9 mouse cellular contexts compared by ENCODE assay signal in the genomic region with DNA sequence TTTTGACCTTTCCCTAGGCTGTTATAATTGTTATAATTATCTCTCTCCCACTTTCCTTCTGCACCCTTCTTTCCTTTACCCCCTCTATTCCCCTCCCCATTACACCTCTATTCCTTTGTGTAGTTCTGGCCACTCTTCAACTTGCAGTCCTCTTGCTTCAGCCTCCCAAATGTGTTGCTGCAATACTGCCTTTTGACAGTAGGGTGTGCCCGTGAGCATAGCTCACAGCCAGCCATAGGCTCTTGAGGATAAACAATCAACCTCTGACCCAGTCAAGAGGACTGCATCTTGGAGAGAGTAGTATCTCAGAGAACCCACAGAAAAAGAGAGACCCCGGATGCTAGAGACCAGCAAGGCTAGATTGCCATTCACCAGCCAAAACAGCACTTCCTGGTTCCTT.
DNase-seq lines count a peak whose midpoint lies in the region; ATAC-seq lines count a peak whose summit lies in the region.
"Had no signal": no experiment of that assay in that cellular context is flagged by ENCODE, and none has a peak within 500 bp of the region (broad histone marks: within the 10 kb centered on the region; RNA-seq: fewer than 3 reads in every experiment).

No protein-coding gene starts in this region.

- H3K27me3 ChIP-seq in midbrain, embryonic 10.5 days (ENCODE audit: low read depth, poor library complexity, severe bottlenecking) = no peaks in the 10 kb centered on the region
- H3K27me3 ChIP-seq in midbrain, embryonic 13.5 days = no peaks in the 10 kb centered on the region

- H3K27ac ChIP-seq in midbrain, embryonic 10.5 days (replicated peaks) = no peak overlapping the region
- no peak overlapping the region for H3K27ac ChIP-seq in midbrain, embryonic 13.5 days

- H3K36me3 ChIP-seq in midbrain, embryonic 10.5 days = no peaks in the 10 kb centered on the region
- no peaks in the 10 kb centered on the region for H3K36me3 ChIP-seq in midbrain, embryonic 13.5 days
- H3K36me3 ChIP-seq: G1E had no signal

- 41% methylated on average over 2 of the region's 2 CpGs for WGBS in midbrain, embryonic 10.5 days
- 36% methylated on average over 2 of the region's 2 CpGs for WGBS in midbrain, embryonic 13.5 days

- intact Hi-C loops in left cerebral cortex, postnatal 25 days (cut with DNase I) = no loop called here

- no peak overlapping the region for H3K4me3 ChIP-seq in midbrain, embryonic 10.5 days
- H3K4me3 ChIP-seq in midbrain, embryonic 13.5 days (replicated peaks) = no peak overlapping the region

- no peaks in the 10 kb centered on the region for H3K4me1 ChIP-seq in midbrain, embryonic 10.5 days
- peaks cover 16% of the 10 kb centered on the region for H3K4me1 ChIP-seq in midbrain, embryonic 13.5 days (replicated peaks)

- DNase-seq in cerebellum, postnatal 10 days = peak; percentile 25 to 28
- no peak for DNase-seq in cerebellum, adult 11 months
- DNase-seq in midbrain, embryonic 10.5 days (ENCODE audit: low spot score) = peak; percentile 52
- no peak for DNase-seq in gastrocnemius, postnatal 25 days
- DNase-seq in left cerebral cortex, postnatal 25 days (ENCODE audit: low spot score in 2 of 2) = no peak

- no peak overlapping the region for H3K9ac ChIP-seq in midbrain, embryonic 13.5 days (replicated peaks)

- no peaks in the 10 kb centered on the region for H3K9me3 ChIP-seq in midbrain, embryonic 10.5 days (replicated peaks)
- no peaks in the 10 kb centered on the region for H3K9me3 ChIP-seq in midbrain, embryonic 13.5 days
- H3K9me3 ChIP-seq: G1E had no signal

- ATAC-seq in midbrain, embryonic 13.5 days = no peak
- peak; percentile 66 for ATAC-seq in common myeloid progenitor, adult 5-6 weeks (replicated peaks; ENCODE audit: low read depth, poor library complexity, severe bottlenecking)
- peak; percentile 75 for ATAC-seq in megakaryocyte progenitor cell, adult 5-6 weeks (replicated peaks; ENCODE audit: poor library complexity)

- H3K4me2 ChIP-seq in midbrain, embryonic 13.5 days (replicated peaks) = no peak overlapping the region

Comparison
In these comparisons a context has a peak if more than half of its experiments do, and no peak if none do; other contexts are left out.
1. DNase-seq: peak in cerebellum, postnatal 10 days (2 of 2) and midbrain, embryonic 10.5 days (single experiment); none in cerebellum, adult 11 months (single experiment), gastrocnemius, postnatal 25 days (single experiment) and left cerebral cortex, postnatal 25 days (0 of 2).